Mouse (Mus musculus): ENCODE results near the gene Il2rg. TPM values are rescaled to one million over a fixed set of nuclear protein-coding genes. Genes with fewer than 3 reads are reported as not detected.
A peak's percentile ranks its signal among the peaks of the same experiment; 100 is the strongest.

Il2rg gene
- total RNA-seq, 2 experiments from 2014 or later, result 17.3 to 37.6 TPM

- ATAC-seq (replicated peaks; ENCODE audit: low FRiP score, poor library complexity, severe bottlenecking), result no peak
Measured at GRCm38 (mm10) chrX:101266631-101267030, 1.4 kb downstream of the Il2rg start.

- no peak for ATAC-seq (replicated peaks; ENCODE audit: low FRiP score, poor library complexity, severe bottlenecking)
Measured at GRCm38 (mm10) chrX:101263892-101264291, 4.2 kb downstream of the Il2rg start, which contains the start of gene Gm614. Gene Gm614 (minus strand): TSS chrX:101263992.

DNA sequence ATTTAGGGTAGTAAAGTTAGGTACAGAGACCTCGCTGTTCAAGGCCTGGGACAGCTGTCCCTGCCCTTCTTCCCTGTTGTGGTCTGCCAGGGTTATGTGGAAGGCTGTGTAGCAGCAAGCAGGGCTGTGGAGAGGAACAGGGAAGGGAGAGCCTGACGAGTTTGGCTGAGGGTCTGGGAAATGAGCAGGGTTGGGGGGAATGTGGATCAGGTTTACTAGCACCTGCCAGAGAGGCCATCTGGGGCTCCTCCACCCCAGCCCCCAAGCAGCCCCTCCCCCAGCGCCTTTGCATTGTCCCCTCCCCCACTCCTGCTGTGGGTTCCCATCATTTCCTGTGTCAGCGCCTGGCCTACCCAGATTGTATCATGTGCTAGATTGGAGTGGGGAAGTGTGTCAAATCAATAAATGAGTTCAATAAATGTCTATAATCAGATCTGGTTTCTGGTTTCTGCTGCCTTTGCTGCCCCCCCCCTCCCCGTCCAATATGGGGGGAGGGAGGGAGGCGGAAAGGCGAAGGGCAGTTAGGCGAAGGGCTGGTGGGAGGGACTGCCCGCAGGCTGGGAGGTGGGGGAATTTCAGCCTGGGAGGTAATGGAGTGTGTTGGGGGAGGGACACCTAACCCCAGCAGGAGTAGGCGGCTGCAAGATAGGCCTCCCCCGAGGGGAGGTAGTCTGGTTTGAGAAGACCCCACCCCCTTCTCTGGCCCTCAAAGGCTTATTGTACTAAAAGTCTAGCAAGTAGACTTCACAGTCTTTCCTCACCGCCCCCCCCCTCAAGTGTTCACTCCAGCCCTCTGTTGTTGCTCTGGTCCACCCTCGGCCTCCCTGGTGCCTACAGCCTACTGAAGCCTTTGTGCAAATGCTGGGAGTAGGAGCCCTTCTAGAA lies 7.4 kb downstream of the Il2rg start:
- ATAC-seq (replicated peaks; ENCODE audit: low FRiP score, poor library complexity, severe bottlenecking), result no peak

- ATAC-seq (replicated peaks; ENCODE audit: low FRiP score, poor library complexity, severe bottlenecking), result no peak
Measured at GRCm38 (mm10) chrX:101256603-101257002, 11.5 kb downstream of the Il2rg start.

GRCm38 (mm10) chrX:101254740-101255139 lies 13.3 kb downstream of the Il2rg start:
- peak; percentile 49 for ATAC-seq (replicated peaks; ENCODE audit: low FRiP score, poor library complexity, severe bottlenecking)

GRCm38 (mm10) chrX:101253952-101254729 lies 13.9 kb downstream of the Il2rg start, which contains the start of gene Foxo4:
Gene Foxo4 (plus strand): TSS chrX:101254528.
- ATAC-seq (replicated peaks; ENCODE audit: low FRiP score, poor library complexity, severe bottlenecking), result peak; percentile 95

GRCm38 (mm10) chrX:101245011-101245410 lies 23.0 kb downstream of the Il2rg start:
- no peak for ATAC-seq (replicated peaks; ENCODE audit: low FRiP score, poor library complexity, severe bottlenecking)

DNA sequence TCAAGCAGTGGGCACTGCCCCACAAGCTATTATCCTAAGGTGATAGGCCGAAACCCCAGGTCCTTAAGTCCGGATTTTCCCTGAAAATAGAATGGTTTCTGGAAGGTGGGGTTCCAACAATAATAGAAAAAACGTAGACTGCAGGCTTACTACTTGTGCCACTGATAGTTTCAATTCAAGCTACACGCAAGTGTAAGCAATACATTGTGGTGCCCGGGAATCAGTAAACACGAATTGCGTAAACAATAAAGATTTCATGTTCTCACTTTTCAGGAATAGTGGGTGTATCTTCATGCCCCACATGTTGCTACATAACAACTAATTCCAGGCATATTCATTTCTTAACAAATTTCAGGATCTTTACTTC lies 45.3 kb downstream of the Il2rg start:
- ATAC-seq (replicated peaks; ENCODE audit: low FRiP score, poor library complexity, severe bottlenecking), result no peak

DNA sequence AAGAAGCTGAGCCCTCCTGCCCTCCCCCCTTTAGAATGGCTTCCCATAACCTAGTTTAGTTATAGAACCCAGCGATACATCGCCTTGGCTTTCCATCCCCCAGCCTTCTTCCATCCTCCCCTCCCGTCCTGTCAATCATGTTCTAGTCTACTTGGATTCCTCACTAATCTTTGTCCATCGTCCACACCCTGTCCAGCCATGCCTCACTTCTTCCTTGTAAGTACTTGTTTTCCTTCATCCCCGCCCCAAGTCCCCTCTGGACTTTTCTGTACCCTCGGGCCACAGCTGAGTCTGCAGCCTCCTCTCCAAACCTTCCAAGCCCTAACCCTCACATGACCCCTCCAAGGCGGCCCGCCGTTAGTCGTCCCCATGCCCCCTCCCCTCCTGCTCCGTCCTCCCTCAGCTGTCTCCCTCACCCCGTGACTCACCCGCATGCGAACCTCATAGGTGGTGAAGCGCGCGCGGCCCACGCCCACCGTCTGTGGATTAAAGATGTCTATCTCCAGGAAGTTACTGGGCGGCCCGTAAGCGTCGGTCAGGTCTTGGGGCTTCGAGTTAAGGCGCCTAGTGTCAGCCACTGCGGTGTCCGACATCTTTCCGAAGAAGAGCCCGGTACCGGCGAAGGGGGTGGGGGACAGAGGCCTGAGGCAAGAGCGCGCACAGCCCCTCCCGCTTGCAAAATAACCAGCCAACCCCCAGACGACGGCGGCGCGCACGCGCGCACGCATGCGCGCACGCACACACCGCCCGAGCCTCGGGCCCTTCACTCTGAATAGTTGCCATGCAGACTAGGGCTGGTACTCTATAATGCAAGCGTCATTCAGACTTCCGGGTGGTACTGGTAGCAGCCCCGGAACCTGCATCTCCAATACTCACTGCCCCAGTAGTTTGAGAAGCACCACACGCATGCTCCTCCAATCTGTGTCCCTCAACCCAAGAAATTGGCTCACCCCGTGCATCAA lies 45.9 kb downstream of the Il2rg start, which contains the start of gene Snx12:
Gene Snx12 (minus strand): TSS at position 730 of the 962 bp plus-strand sequence.
- ATAC-seq (replicated peaks; ENCODE audit: low FRiP score, poor library complexity, severe bottlenecking), result peak; percentile 92

Other genes starting within 250 kb of the Il2rg start
- not detected in 2 replicates for gene Tex11, start 208.6 kb downstream of the Il2rg start, total RNA-seq (2015; ENCODE audit: low replicate concordance)
- gene Tex11, start 208.6 kb downstream of the Il2rg start, total RNA-seq (2017; ENCODE audit: low replicate concordance), result 0.14 TPM in 1 of 2 replicates, not detected in the other
- gene Slc7a3, start 182.2 kb downstream of the Il2rg start, total RNA-seq (2015; ENCODE audit: low replicate concordance), result not detected in 2 replicates
- not detected in 2 replicates for gene Slc7a3, start 182.2 kb downstream of the Il2rg start, total RNA-seq (2017; ENCODE audit: low replicate concordance)
- 13.8 and 18.1 TPM in 2 replicates for gene Snx12, start 45.7 kb downstream of the Il2rg start, total RNA-seq (2015; ENCODE audit: low replicate concordance)
- 11.3 and 14.0 TPM in 2 replicates for gene Snx12, start 45.7 kb downstream of the Il2rg start, total RNA-seq (2017; ENCODE audit: low replicate concordance)
- gene Foxo4, start 13.7 kb downstream of the Il2rg start, total RNA-seq (2015; ENCODE audit: low replicate concordance), result 16.7 and 20.4 TPM in 2 replicates
- gene Foxo4, start 13.7 kb downstream of the Il2rg start, total RNA-seq (2017; ENCODE audit: low replicate concordance), result 51.1 and 81.5 TPM in 2 replicates
- gene Gm614, start 4.3 kb downstream of the Il2rg start, total RNA-seq (2015; ENCODE audit: low replicate concordance), result not detected in 2 replicates
- gene Gm614, start 4.3 kb downstream of the Il2rg start, total RNA-seq (2017; ENCODE audit: low replicate concordance), result not detected in 2 replicates
- not detected in 2 replicates for gene Gm20489, start 768 bp upstream of the Il2rg start, total RNA-seq (2015; ENCODE audit: low replicate concordance)
- not detected in 2 replicates for gene Gm20489, start 768 bp upstream of the Il2rg start, total RNA-seq (2017; ENCODE audit: low replicate concordance)
- 250 and 275 TPM in 2 replicates for gene Med12, start 5.8 kb upstream of the Il2rg start, total RNA-seq (2015; ENCODE audit: low replicate concordance)
- gene Med12, start 5.8 kb upstream of the Il2rg start, total RNA-seq (2017; ENCODE audit: low replicate concordance), result 140 and 157 TPM in 2 replicates
- 0.84 and 0.96 TPM in 2 replicates for gene Nlgn3, start 30.9 kb upstream of the Il2rg start, total RNA-seq (2015; ENCODE audit: low replicate concordance)
- gene Nlgn3, start 30.9 kb upstream of the Il2rg start, total RNA-seq (2017; ENCODE audit: low replicate concordance), result 0.77 and 2.6 TPM in 2 replicates
- gene Gjb1, start 108.1 kb upstream of the Il2rg start, total RNA-seq (2015; ENCODE audit: low replicate concordance), result not detected in 2 replicates
- gene Gjb1, start 108.1 kb upstream of the Il2rg start, total RNA-seq (2017; ENCODE audit: low replicate concordance), result not detected in 2 replicates
- gene Zmym3, start 152.6 kb upstream of the Il2rg start, total RNA-seq (2015; ENCODE audit: low replicate concordance), result 35.4 and 42.2 TPM in 2 replicates
- 4.7 and 22.7 TPM in 2 replicates for gene Zmym3, start 152.6 kb upstream of the Il2rg start, total RNA-seq (2017; ENCODE audit: low replicate concordance)
- 66.0 and 86.1 TPM in 2 replicates for gene Nono, start 161.1 kb upstream of the Il2rg start, total RNA-seq (2015; ENCODE audit: low replicate concordance)
- gene Nono, start 161.1 kb upstream of the Il2rg start, total RNA-seq (2017; ENCODE audit: low replicate concordance), result 111 and 145 TPM in 2 replicates
- 2.3 TPM in 1 of 2 replicates, not detected in the other for gene Itgb1bp2, start 180.8 kb upstream of the Il2rg start, total RNA-seq (2015; ENCODE audit: low replicate concordance)
- 1.5 and 3.2 TPM in 2 replicates for gene Itgb1bp2, start 180.8 kb upstream of the Il2rg start, total RNA-seq (2017; ENCODE audit: low replicate concordance)